Mouse (Mus musculus): ENCODE measurements around the gene Naa38. TPM values are rescaled to one million over a fixed set of nuclear protein-coding genes. Genes with fewer than 3 reads are reported as not detected.

The Naa38 gene
- total RNA-seq, 2 experiments from 2014 or later = 60.4 to 65.0 TPM

- DNase-seq = no peak
Measured at GRCm38 (mm10) chr11:69400083-69400850, 5.0 kb downstream of the Naa38 start.

GRCm38 (mm10) chr11:69401210-69401637, 5.9 kb downstream of the Naa38 start:
- DNase-seq = peak; percentile 83

GRCm38 (mm10) chr11:69401987-69402386, 6.7 kb downstream of the Naa38 start:
- no peak for DNase-seq

GRCm38 (mm10) chr11:69403691-69404594, 8.7 kb downstream of the Naa38 start:
- no peak for DNase-seq

GRCm38 (mm10) chr11:69404595-69405396, 9.5 kb downstream of the Naa38 start:
- no peak for DNase-seq

- DNase-seq = no peak
Measured at GRCm38 (mm10) chr11:69405397-69406200, 10.3 kb downstream of the Naa38 start.

GRCm38 (mm10) chr11:69406282-69406681, 11.0 kb downstream of the Naa38 start:
- no peak for DNase-seq

GRCm38 (mm10) chr11:69406867-69407723, 11.8 kb downstream of the Naa38 start:
- no peak for DNase-seq

GRCm38 (mm10) chr11:69407724-69408004, 12.4 kb downstream of the Naa38 start:
- DNase-seq = no peak

- peak; percentile 86 for DNase-seq
Measured at GRCm38 (mm10) chr11:69408541-69409377, 13.5 kb downstream of the Naa38 start.

GRCm38 (mm10) chr11:69409378-69410044, 14.2 kb downstream of the Naa38 start:
- peak; percentile 75 for DNase-seq

- no peak for DNase-seq
Measured at GRCm38 (mm10) chr11:69410045-69410309, 14.7 kb downstream of the Naa38 start.

GRCm38 (mm10) chr11:69410310-69411072, 15.2 kb downstream of the Naa38 start:
- DNase-seq = peak; percentile 66

- DNase-seq = peak; percentile 90
Measured at GRCm38 (mm10) chr11:69411073-69411535, 15.8 kb downstream of the Naa38 start.

GRCm38 (mm10) chr11:69411538-69412203, 16.4 kb downstream of the Naa38 start:
- peak; percentile 88 for DNase-seq

GRCm38 (mm10) chr11:69412548-69412947, 17.3 kb downstream of the Naa38 start:
- no peak for DNase-seq
